In the genomic region with DNA sequence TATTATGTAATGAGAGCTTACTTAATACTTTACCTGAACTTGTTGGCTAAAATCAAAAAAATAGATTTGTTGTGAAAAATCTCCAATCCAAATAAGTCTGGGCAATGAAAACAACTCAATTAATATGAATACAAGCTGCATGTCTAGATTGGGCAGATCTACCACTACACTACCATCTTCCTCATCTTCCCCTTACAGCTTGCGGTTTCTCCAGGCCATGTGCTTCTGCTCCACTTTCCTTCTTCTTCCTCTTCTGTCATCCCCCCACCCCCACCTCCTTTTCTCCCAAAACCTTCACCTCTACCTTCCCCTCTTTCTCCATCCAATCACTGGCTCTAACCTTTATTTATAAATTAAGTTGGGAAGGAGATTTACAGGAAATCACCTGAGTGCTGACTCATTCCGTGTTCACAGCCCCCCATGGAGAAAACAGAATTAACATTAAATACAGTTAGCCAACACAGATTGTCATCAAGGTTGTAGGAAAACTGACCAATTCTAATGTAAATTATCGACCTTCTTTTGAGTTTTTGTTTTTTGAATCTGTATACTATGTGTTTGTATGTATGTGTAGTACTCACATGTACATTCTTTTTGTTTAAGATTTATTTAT, we compare ENCODE assay signal across 20 mouse cellular contexts. TPM values are rescaled to one million over a fixed set of nuclear protein-coding genes. Genes with fewer than 3 reads are reported as not detected.
"Had no signal": no experiment of that assay in that cellular context is flagged by ENCODE, and none has a peak within 500 bp of the region (broad histone marks: within the 10 kb centered on the region; RNA-seq: fewer than 3 reads in every experiment).

No protein-coding gene starts in this region.

- H3K4me3 ChIP-seq: midbrain, embryonic 10.5 days; midbrain, embryonic 12.5 days; myocyte; neural tube, embryonic 13.5 days; neural tube, embryonic 15.5 days had no signal

- H3K27me3 ChIP-seq: midbrain, embryonic 12.5 days; neural tube, embryonic 13.5 days; neural tube, embryonic 15.5 days had no signal

- H3K9ac ChIP-seq: lung, embryonic 14.5 days; midbrain, embryonic 12.5 days; neural tube, embryonic 13.5 days; neural tube, embryonic 15.5 days had no signal

- H3K9me3 ChIP-seq: midbrain, embryonic 10.5 days; midbrain, embryonic 12.5 days; neural tube, embryonic 13.5 days; neural tube, embryonic 15.5 days had no signal

- H3K27ac ChIP-seq: midbrain, embryonic 10.5 days; midbrain, embryonic 12.5 days; neural tube, embryonic 13.5 days; neural tube, embryonic 15.5 days had no signal

- ATAC-seq: midbrain, embryonic 16.5 days had no signal

- H3K4me1 ChIP-seq: midbrain, embryonic 10.5 days; midbrain, embryonic 12.5 days; neural tube, embryonic 13.5 days; neural tube, embryonic 15.5 days had no signal

- H3K4me2 ChIP-seq: lung, embryonic 14.5 days; midbrain, embryonic 12.5 days; neural tube, embryonic 13.5 days; neural tube, embryonic 15.5 days had no signal

- DNase-seq: lung, adult 18-20 months; lung, embryonic 14.5 days; lung, postnatal 10 days; lung, postnatal 4 days; midbrain, embryonic 14.5 days; retina, postnatal 1 day; right cerebral cortex, adult 18-20 months; right cerebral cortex, postnatal 25 days; right cerebral cortex, postnatal 4 days; spleen, adult 18-20 months; thymus, adult 18-20 months; thymus, postnatal 14 days; thymus, postnatal 36 days had no signal

RNA-seq across cellular contexts. Expression of a gene that starts 55.4 kb away (rescaled TPM):
- total RNA-seq: megakaryocyte-erythroid progenitor cell, adult 5-6 weeks had no signal
